Mouse (Mus musculus) thymus, adult 2 months (tissue): ENCODE measurements at regions not wholly inside any gene's neighbourhood (a gene's known extent, or its start where the extent isn't known, plus 50 kb on each side); places are given as distances from the start of the nearest gene placed in this dataset.

Experiments
- CTCF ChIP-seq: fragments of 200-500 bp; IDR thresholded peaks from 2 replicates; pipeline ENCODE4 v1.5.1; 2012; ENCODE audit warnings: mild to moderate bottlenecking, control low read depth, low read length, moderate library complexity, borderline replicate concordance; ENCODE audit not compliant: control insufficient read depth, poor library complexity, insufficient read depth; ENCODE audit errors: extremely low read depth
- POLR2A ChIP-seq: fragments of 200-500 bp; IDR thresholded peaks from 2 replicates; pipeline ENCODE4 v1.6.1; 2012; ENCODE audit warnings: mild to moderate bottlenecking, low read length, control low read depth, moderate library complexity; ENCODE audit not compliant: control insufficient read depth, poor library complexity, insufficient read depth; ENCODE audit errors: extremely low read depth

- no peak for TF ChIP-seq CTCF
- no peak for TF ChIP-seq POLR2A
Measured at GRCm38 (mm10) chr1:75631729-75632128, 85.7 kb downstream of the Slc4a3 start.
